ENCODE assay signal across 8 mouse cellular contexts in genomic region chr4:45452569-45453111, GRCm38 (mm10). TPM values are rescaled to one million over a fixed set of nuclear protein-coding genes. Genes with fewer than 3 reads are reported as not detected.
DNase-seq lines count a peak whose midpoint lies in the region; ATAC-seq and TF ChIP-seq lines count a peak whose summit lies in the region.

No protein-coding gene starts in this region.

- peak overlapping the region; percentile 80 for H3K27ac ChIP-seq in embryonic facial prominence, embryonic 10.5 days (replicated peaks)
- peak overlapping the region; percentile 83 for H3K27ac ChIP-seq in lung, embryonic 15.5 days
- H3K27ac ChIP-seq in cerebellum, adult 2 months (ENCODE audit: insufficient read depth, low read length): no peak overlapping the region

- peaks cover 81% of the 10 kb centered on the region for H3K4me1 ChIP-seq in embryonic facial prominence, embryonic 10.5 days
- peaks cover 22% of the 10 kb centered on the region for H3K4me1 ChIP-seq in lung, embryonic 15.5 days
- H3K4me1 ChIP-seq in cerebellum, adult 2 months (ENCODE audit: control insufficient read depth, insufficient read depth, low read length): no peaks in the 10 kb centered on the region; the same call in 1 of the 2 replicates

- H3K9ac ChIP-seq in lung, embryonic 15.5 days: no peak overlapping the region

- TF ChIP-seq POLR2A in cerebellum, adult 2 months (IDR thresholded peaks at IDR 0.05; ENCODE audit: borderline replicate concordance, insufficient read depth, low read length): no peak

- H3K36me3 ChIP-seq in embryonic facial prominence, embryonic 10.5 days (replicated peaks): peaks cover 34% of the 10 kb centered on the region
- peaks cover 5% of the 10 kb centered on the region; the same call in 1 of the 2 replicates for H3K36me3 ChIP-seq in lung, embryonic 15.5 days

- no peak for TF ChIP-seq CTCF in cerebellum, adult 2 months (IDR thresholded peaks at IDR 0.05; ENCODE audit: borderline replicate concordance, insufficient read depth, low read depth, low read length)

- ATAC-seq in lung, embryonic 15.5 days (ENCODE audit: borderline replicate concordance, extremely low read depth, low FRiP score, low TSS enrichment): peak; percentile 69

- H3K4me2 ChIP-seq in lung, embryonic 15.5 days: 0 out of 2 replicates have a peak overlapping the region, but pooled peaks have one; percentile 14

- 55% methylated on average over 7 of the region's 7 CpGs for WGBS in embryonic facial prominence, embryonic 10.5 days
- WGBS in lung, embryonic 15.5 days: 48% methylated on average over 7 of the region's 7 CpGs
- 69% methylated on average over 7 of the region's 7 CpGs for WGBS in cerebellum, adult 2 months

- peak; percentile 83 for DNase-seq in layer of hippocampus, adult 9-11 months
- no peak for DNase-seq in layer of hippocampus, adult 8-10 months (ENCODE audit: low spot score in 2 of 2)
- DNase-seq in embryonic facial prominence, embryonic 10.5 days (ENCODE audit: low spot score): no peak
- peak; percentile 81 to 88 for DNase-seq in kidney, adult 8-10 months
- DNase-seq in cerebellum, adult 2 months: no peak
- no peak for DNase-seq in cerebellum, adult 9-11 months
- no peak for DNase-seq in frontal cortex, postnatal 14 days (ENCODE audit: low spot score in 2 of 2)

- no peaks in the 10 kb centered on the region for H3K27me3 ChIP-seq in embryonic facial prominence, embryonic 10.5 days (replicated peaks; ENCODE audit: low read depth, poor library complexity, severe bottlenecking)
- no peaks in the 10 kb centered on the region for H3K27me3 ChIP-seq in lung, embryonic 15.5 days
- no peaks in the 10 kb centered on the region; the same call in 1 of the 2 replicates for H3K27me3 ChIP-seq in cerebellum, adult 2 months (ENCODE audit: control insufficient read depth, insufficient read depth, low read length)

- no peaks in the 10 kb centered on the region for H3K9me3 ChIP-seq in embryonic facial prominence, embryonic 10.5 days
- H3K9me3 ChIP-seq in lung, embryonic 15.5 days: no peaks in the 10 kb centered on the region

- no peak overlapping the region for H3K4me3 ChIP-seq in embryonic facial prominence, embryonic 10.5 days
- H3K4me3 ChIP-seq in lung, embryonic 15.5 days: no peak overlapping the region
- H3K4me3 ChIP-seq in cerebellum, adult 2 months (replicated peaks; ENCODE audit: insufficient read depth, low read depth, low read length): no peak overlapping the region

RNA-seq across cellular contexts. Expression of gene Slc25a51, which starts 44.1 kb away (rescaled TPM):
- 100 to 1,000 TPM; 103 to 145 (median 128) TPM for total RNA-seq in layer of hippocampus, adult 8-10 months (2022)
- polyA plus RNA-seq in embryonic facial prominence, embryonic 10.5 days (2016; fragmentation: Nextera tagmentation; extraction: Ambion mirVana): 82.0 and 87.0 TPM in 2 replicates
- polyA plus RNA-seq in lung, embryonic 15.5 days (2015; fragmentation: Nextera tagmentation; extraction: Ambion mirVana): 65.7 and 68.1 TPM in 2 replicates
- polyA plus RNA-seq in cerebellum, adult 2 months (2012; rRNA removed): 93.8 and 98.9 TPM in 2 replicates

Comparison
In these comparisons a context has a peak if more than half of its experiments do, and no peak if none do; other contexts are left out.
1. DNase-seq: peak in layer of hippocampus, adult 9-11 months (single experiment) and kidney, adult 8-10 months (2 of 2); none in layer of hippocampus, adult 8-10 months (0 of 2), embryonic facial prominence, embryonic 10.5 days (single experiment), cerebellum, adult 2 months (0 of 2), cerebellum, adult 9-11 months (single experiment) and frontal cortex, postnatal 14 days (0 of 2).